Mouse (Mus musculus): ENCODE results near the gene Tmem238.

Tmem238 gene

DNA sequence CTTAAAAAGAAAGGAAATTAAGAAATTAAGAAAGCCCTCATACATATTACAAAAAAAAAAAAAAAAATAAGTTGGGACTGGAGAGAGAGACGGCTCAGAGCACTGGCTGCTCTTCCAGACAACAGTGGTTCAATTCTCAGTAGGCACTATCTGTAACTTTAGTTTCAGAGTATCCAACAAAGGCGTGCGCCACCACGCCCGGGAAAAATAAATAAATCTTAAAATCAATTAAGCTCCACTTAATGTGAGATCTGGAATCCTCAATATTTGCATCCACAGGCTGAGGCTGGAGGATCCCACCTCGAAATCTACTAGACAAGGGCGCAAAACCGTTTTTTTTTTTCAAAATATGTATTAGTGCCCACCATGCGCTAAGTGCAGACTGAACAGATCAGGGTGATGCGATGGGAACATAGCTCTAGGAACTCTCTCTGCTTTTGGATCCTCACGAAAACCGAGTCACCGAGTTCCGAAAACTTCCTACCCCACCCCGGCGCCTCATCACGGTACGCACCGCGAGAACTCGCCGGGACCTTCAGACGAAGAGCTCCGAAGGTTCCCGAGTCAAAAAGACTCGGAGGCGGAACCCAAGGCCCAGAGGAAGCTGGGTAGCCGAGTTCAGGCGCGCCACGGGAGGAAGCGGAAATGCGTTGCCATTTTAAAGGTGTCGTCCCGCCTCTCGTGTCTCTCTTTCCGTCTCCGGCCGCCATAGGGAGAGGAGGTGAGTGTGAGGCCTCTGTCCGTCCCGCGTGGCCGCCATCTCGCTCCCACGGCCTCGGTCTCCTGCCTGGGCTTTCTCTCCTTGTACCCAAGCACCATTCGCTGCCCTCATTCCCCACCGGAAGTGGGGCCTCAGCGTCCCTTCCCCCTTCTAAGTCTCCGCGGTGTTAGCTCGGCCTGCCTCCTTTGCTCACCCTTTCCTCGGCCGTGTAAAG lies 3.1 kb upstream of the Tmem238 start, which contains the start of gene Rpl28:
Gene Rpl28, plus strand, starts transcription at position 597 of the 935 bp plus-strand sequence.
- DNase-seq (ENCODE audit: low spot score in 2 of 2) = peak; percentile 94 to 95

- DNase-seq (ENCODE audit: low spot score in 2 of 2) = peak; percentile 61 to 84
Measured at GRCm38 (mm10) chr7:4788499-4789435, 689 bp downstream of the Tmem238 start.

DNA sequence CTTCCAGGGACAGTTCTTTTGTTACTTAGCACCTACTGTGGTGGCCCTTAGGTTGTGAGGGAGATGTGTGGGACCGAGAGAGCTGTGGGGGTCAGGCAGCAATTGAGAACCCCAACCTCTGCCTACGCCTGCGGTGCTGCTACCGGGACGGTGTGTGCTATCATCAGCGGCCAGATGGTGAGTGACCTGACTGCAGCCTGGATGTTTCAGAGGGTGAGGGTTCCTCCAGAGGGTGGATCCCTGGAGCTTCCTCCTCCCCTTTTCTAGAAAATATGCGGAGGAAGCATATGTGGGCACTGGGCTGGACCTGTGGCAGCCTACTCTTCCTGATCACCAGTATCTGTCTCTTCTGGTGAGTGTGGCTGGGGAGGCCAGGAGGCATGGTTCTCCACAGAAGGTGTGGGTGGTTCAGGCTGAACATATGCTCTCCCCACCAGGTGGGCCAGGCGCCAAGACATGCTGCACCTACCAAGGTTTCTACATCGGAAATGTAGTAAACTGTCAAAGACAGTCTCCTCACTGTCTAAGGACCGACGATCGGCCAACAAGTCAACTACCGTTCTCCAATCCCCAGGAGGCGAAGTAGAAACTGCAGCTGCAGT lies 5.7 kb downstream of the Tmem238 start:
- DNase-seq (ENCODE audit: low spot score in 2 of 2) = peak; percentile 33 to 64

- no peak for DNase-seq (ENCODE audit: low spot score in 2 of 2)
Measured at GRCm38 (mm10) chr7:4782759-4783158, 6.7 kb downstream of the Tmem238 start, which contains the start of the genes Il11 and Tmem190. TSS of gene Il11 (minus strand) at chr7:4782859. TSS of gene Tmem190 (plus strand) at chr7:4782937.

- peak in 1 of 2 experiments; percentile 52 for DNase-seq (ENCODE audit: low spot score in 2 of 2)
Measured at GRCm38 (mm10) chr7:4782130-4782529, 7.3 kb downstream of the Tmem238 start.

- DNase-seq (ENCODE audit: low spot score in 2 of 2) = peak in 1 of 2 experiments; percentile 60
Measured at GRCm38 (mm10) chr7:4779921-4780320, 9.5 kb downstream of the Tmem238 start.

- peak in 1 of 2 experiments; percentile 55 for DNase-seq (ENCODE audit: low spot score in 2 of 2)
Measured at GRCm38 (mm10) chr7:4777851-4778637, 11.4 kb downstream of the Tmem238 start.

GRCm38 (mm10) chr7:4776861-4777830 lies 12.3 kb downstream of the Tmem238 start:
- peak in 1 of 2 experiments; percentile 72 for DNase-seq (ENCODE audit: low spot score in 2 of 2)

- peak in 1 of 2 experiments; percentile 56 for DNase-seq (ENCODE audit: low spot score in 2 of 2)
Measured at GRCm38 (mm10) chr7:4776131-4776530, 13.3 kb downstream of the Tmem238 start.

DNA sequence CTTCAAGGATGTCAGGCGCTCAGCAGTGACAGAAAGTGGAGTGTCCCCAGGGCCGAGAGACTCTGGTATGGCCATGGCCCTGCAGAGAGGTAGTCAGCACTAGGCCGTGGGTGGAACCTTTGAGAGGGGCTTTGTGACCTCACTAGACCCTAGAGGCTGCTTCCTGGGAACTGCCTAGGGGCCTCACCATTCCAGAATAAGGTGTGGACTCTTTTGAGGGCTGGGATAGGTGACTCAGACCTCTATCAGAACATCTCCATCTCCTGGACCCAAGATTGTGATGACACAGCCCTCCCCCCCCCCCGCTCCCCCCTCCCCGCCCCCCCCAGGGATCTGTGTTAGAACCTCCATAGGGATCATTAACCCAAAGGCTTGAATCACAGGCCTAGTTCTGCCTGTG lies 18.3 kb downstream of the Tmem238 start, which contains the start of gene Fam71e2:
Gene Fam71e2, minus strand, starts transcription at position 101 of the 400 bp plus-strand sequence.
- no peak for DNase-seq (ENCODE audit: low spot score in 2 of 2)

DNA sequence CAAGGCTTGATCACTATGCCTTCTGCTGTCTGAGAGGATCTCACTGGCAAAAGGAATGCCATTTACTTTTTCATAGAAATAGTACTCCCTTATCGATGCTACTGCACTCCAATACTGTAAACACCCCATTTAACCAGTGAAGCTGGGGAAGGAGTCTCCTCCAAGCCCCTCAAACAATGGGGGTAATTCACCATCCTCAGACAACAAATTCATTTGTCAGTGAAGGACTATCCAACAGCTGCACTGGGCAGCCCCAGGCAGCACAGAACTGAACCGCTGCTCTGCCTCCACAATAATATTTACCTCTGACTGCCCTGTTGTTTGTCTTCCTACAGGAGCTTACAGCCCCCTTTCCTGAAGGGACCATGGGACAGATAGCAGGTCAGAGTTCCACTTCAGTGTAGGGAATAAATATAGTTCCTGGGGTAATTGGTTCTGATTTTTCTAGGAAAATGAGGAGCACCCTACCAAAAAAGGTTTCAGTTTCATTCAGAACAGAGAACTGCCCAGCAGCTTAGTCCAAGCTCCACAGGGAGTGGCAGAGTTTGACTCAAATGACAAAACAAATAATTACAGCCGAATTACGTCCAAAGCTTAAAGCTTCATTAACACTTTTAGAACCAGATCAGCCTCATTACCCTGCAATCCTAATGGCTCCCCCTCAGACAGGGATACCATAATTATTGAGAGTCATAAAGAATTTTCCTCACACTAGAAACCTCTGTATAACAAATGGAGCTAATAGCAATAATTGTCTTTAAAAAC lies 24.3 kb downstream of the Tmem238 start:
- no peak for DNase-seq (ENCODE audit: low spot score in 2 of 2)

DNA sequence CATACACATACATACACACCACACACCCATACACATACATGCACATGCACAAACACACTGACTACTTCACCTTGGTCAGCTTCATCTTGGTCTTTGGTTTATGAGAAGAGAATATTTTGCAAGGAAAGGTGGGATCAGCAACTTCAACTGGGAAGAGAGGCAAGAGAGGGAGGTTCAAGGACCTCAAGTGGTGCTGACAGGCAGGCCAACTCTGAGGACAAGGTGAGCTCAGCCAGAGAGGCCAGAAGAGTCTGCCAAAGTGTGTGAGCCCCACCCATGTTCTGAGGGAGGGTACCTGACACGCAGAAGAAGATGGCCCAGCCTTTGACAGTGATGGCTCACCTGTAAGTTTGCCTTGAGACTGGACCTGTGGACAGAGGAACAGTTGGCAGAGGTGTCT lies 29.8 kb downstream of the Tmem238 start:
- no peak for DNase-seq (ENCODE audit: low spot score in 2 of 2)

DNA sequence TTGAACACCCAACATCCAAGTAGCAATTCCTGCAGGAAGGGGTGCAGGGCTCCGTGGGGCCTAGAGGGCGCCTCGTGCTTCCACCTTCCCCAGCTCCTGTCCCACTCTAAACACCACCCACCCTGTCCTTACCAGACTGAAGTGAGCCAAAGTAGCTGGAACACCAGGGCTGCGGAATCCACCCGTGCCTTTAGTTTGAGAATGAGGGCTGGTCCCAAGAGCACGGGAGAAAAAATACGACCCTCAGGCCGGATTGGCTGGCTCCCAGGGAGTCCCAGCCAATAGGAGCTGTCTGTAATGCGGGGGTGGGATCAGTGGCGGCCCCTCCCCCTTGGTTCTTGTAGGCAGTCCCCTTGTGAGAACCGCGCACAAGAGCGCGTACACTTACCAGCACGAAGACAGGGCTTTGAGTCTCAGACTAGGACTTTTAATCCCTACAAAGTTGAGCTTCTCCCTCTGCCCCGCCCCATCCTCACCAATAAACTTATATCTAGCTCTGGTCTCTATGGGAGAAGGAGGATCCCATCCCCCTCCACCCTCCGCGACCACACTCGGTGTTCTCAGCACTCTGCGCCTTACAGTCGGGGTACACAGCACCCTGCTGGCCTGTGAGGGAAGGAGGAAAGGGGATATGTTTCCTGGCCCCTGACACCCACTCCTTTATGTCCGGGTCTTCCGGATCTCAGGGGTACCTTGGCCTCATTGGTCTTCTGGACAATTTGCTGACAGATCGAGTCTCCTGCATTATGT lies 36.5 kb downstream of the Tmem238 start, which contains the start of gene Cox6b2:
Gene Cox6b2, minus strand, starts transcription at position 274 of the 750 bp plus-strand sequence.
- peak; percentile 91 for DNase-seq (ENCODE audit: low spot score in 2 of 2)

GRCm38 (mm10) chr7:4751971-4752820 lies 37.3 kb downstream of the Tmem238 start:
- peak; percentile 87 to 93 for DNase-seq (ENCODE audit: low spot score in 2 of 2)

DNA sequence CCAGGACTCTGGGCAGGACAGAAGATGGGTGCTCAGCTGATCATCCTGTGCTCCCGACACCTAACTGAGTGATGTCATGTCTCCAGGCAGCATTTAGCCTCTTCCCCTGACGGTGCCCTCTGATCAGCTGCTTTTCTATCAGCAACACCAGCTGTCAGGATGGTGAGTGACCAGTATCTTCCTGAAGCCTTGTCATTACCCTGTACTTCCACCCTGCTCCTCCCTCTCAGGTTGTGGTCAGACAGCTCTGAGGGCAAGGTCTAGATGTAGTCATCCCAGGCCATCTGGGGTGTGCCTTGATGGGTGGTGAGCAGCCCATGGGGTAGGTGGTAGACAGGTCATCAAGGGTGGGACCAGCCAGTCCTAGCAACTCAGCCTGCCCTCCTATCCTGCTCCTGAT lies 40.3 kb downstream of the Tmem238 start:
- no peak for DNase-seq (ENCODE audit: low spot score in 2 of 2)

DNA sequence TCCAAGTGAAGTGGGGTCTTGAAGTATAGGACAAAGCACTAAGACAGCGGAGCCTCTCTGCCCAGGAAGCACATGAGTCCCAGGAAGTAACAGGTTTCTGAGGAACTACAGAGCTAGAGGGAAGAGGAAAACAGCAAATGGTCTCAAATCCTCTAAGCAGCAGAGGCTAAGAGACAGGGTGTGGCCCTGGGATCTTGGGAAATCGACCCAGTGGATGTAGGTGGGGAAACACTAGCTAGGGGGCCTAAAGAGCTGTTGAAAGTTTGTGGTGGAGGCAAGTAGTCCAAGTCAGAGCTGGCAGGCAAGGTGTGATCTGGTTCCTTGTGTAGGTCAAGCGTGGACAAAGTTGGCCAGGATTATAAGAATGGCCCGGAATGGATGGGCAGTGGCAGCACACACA lies 41.1 kb downstream of the Tmem238 start:
- no peak for DNase-seq (ENCODE audit: low spot score in 2 of 2)
